Mouse (Mus musculus): ENCODE results near the gene Bard1.

DNA sequence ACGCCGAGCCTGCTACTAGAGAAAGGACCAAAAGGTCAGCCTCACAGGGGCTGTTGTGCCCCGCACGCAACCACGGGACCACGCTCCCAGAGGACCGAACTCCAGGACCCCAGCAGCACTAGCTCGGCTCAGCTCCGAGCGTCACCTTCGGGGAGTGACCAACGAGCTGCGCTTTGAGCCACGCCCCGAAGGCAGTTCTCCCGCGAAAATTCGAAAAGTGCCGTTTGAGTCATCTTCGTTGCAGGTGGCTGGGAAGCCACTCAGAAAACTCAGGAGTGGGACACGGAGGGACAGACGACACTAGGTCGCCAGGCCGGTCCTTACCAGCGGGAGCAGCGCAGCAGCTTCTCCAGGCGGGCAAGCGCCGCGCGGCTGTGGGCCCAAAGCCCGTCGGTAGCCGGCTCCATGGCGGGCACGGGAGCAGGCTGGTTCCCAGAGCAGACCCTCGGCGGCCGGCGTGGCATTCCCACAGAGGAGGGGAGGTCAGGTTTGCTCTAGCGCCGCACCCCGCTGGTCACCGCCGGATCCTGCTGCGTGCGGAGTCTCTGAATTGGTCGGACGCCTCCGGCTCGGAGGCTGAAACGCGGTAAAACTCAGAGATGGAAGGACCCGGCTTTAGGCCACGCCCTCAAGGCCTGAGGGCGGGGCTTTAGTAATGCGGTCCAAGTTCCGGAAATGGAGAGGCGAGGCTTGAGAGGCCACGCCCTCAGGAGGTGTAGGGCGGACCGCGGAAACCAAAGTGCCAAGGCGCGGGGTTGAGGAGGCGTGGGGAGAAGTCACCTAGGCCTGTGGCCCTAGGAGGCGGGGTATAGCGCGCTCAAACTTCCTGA, at the start of gene Bard1:
- TF ChIP-seq GATA1 (IDR thresholded peaks at IDR 0.05; ENCODE audit: low read length) (no peak), TAL1 (IDR thresholded peaks at IDR 0.05; ENCODE audit: low read length) (no peak)

Data from erythroblast, embryonic 14.5 days (primary cell).